Mouse (Mus musculus) lung, postnatal 36 days (tissue): ENCODE measurements around the gene Rreb1.

Experiments
- DNase-seq: peaks from one replicate; pipeline ENCODE4 v3.0.0; 2022; ENCODE audit warnings: mixed read lengths

Gene Rreb1

GRCm38 (mm10) chr13:37986166-37986565 lies 208.0 kb downstream of the Rreb1 start:
- DNase-seq = no peak

- DNase-seq = no peak
Observed at GRCm38 (mm10) chr13:37989701-37990100, 211.5 kb downstream of the Rreb1 start.

GRCm38 (mm10) chr13:37992638-37993371 lies 214.6 kb downstream of the Rreb1 start:
- peak; percentile 60 for DNase-seq

GRCm38 (mm10) chr13:37993376-37993703 lies 215.1 kb downstream of the Rreb1 start:
- DNase-seq = no peak

- peak; percentile 97 for DNase-seq
Observed at GRCm38 (mm10) chr13:37993704-37994404, 215.7 kb downstream of the Rreb1 start, which contains the start of gene Ssr1. Gene Ssr1, minus strand, starts transcription at chr13:37994217.

- no peak for DNase-seq
Observed at GRCm38 (mm10) chr13:37994405-37994749, 216.2 kb downstream of the Rreb1 start.

GRCm38 (mm10) chr13:37999713-38000112 lies 221.5 kb downstream of the Rreb1 start:
- no peak for DNase-seq
